Mouse (Mus musculus) thymus, postnatal 10 days (tissue): ENCODE measurements at regions not wholly inside any gene's neighbourhood (a gene's known extent, or its start where the extent isn't known, plus 50 kb on each side); places are given as distances from the start of the nearest gene placed in this dataset.
A peak's percentile ranks its signal among the peaks of the same experiment; 100 is the strongest.

ENCODE experiments used
- DNase-seq, 2 experiments: peaks; one replicate each; pipeline ENCODE4 v3.0.0; 2021; ENCODE audit warnings: low spot score in 2 of 2

DNA sequence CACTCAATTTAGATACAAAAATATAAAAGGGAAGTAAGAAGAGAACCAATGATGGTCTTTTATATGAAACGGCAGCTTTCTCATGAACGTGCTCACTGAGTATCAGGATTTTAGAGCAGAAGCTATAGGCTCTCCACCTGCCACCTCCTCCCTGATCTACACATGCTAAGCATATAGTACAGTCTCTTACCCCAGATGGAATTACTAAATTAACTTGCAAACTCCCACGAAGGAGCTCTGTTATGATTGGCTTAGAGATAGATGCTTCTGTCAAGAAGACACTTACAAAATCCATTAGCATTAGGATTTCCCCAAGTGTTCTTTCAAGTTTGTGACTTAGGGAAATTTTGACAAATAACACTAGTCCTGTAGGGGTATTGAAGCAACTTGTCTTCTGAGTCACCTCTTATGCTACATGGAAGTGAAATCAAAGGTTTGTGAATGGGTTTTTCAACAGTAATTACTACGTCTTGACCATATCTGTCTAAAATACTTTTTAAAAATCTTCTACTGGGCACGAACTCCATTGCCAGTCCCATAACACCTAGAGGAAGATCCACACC, 60.6 kb downstream of the Crygs start:
- DNase-seq: no peak

- no peak for DNase-seq
Observed at GRCm38 (mm10) chr16:22744121-22744855, 67.1 kb downstream of the Crygs start.

GRCm38 (mm10) chr16:22743461-22743860, 67.9 kb downstream of the Crygs start:
- no peak for DNase-seq

GRCm38 (mm10) chr16:22741496-22741895, 69.9 kb downstream of the Crygs start:
- DNase-seq: no peak

DNA sequence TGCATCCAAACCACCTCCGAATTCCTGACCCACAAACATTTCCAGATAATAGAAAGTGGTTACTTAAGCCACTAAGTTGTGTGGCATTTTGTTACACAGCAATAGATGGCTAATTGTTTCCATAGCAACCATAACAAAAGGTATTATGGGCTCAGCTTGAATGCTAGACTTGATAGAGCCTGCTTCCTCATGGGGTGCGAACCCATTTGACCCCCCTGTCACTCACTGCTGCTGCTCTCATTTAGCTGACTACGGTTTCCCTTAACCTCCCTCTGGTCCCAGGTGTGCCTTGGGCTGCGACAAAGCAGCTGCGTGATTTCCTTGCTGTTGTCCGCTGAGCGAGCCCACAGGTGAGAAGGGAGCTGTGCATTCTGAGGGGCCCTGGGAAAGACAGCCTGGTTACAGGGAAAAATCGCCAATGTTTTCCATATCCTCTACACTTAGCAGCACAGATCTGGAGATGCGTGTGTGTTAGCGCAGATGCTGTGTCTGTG, 76.8 kb downstream of the Crygs start:
- DNase-seq: no peak

- no peak for DNase-seq
Observed at GRCm38 (mm10) chr16:22733772-22734528, 76.9 kb upstream of the Dgkg start.

DNA sequence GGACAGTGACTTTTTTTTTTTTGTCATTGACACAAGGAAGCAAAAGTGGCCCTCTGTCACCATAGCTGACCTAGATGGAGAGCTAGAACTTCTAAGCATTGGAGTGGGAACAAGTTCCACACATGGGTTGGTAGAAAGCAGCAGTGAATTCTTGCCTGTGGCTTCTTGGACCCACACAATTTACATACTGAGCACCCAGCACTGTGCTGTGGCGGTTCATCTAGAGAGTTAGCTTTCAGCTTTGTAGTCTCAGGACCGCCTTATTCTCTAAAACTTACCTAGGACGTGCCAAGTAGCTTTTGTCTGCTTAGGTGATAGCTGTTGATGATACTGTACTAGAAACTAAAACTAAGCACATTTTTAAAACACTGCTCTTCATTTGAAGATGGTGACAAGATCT, 72.1 kb upstream of the Dgkg start:
- no peak for DNase-seq

- no peak for DNase-seq
Observed at GRCm38 (mm10) chr16:22725261-22725660, 68.2 kb upstream of the Dgkg start.

- no peak for DNase-seq
Observed at GRCm38 (mm10) chr16:22723333-22723732, 66.3 kb upstream of the Dgkg start.

DNA sequence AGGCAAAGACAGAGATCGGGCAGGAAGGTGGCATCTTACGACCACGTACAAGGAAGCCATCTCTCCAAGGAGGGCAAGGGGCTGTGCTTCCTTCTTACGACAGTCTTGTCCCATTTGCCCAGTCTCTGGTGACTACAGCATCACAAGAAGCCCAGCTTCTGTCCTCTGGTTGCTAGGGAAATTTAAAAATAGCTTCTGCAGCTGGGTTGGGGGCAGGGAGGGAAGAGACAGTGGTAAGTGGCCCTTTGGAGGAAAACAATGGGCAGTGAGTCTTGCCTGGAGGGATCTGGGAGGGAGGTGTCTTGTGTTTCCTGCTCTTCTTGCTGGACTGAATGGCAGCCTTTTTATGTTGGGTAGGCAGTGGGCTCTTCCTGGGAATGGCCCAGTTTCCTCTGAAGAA, 62.8 kb upstream of the Dgkg start:
- no peak for DNase-seq

DNA sequence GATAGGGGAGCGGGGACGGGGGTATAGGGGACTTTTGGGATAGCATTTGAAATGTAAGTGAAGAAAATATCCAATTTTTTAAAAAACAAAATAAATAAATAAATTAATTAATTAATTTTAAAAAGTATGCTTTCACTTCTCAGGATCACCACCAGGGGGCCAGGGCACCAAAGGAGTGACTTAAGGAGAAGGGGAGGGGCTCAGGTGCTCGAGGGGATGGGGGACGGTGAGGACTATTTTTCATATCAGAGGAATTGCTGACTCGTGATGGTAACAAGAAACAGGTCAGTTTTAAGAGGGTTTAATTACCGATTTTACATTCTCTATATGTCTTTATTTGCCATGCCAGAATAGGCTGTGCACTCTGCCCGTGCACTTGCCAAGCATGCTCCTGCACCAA, 62.3 kb upstream of the Dgkg start:
- DNase-seq: peak in 1 of 2 experiments; percentile 21

DNA sequence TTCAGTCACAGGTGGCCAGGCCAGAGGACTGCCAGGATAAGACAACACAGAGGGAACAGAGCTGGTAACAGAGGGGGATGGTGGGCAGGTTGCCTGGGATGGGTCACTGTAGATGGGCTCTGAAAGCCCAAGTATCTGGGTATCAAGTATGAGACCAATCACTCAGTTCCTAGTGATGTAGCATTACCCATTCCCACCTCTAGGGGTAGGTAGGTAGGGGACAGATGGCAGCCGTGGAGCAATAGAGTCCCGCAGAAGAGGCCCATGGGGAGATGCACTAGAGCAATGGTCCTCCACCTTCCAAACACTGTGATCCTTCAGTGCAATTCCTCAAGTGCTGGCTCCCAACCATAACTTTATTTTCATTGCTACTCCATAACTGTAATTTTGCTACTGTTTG, 60.4 kb upstream of the Dgkg start:
- DNase-seq: peak in 1 of 2 experiments; percentile 21

DNA sequence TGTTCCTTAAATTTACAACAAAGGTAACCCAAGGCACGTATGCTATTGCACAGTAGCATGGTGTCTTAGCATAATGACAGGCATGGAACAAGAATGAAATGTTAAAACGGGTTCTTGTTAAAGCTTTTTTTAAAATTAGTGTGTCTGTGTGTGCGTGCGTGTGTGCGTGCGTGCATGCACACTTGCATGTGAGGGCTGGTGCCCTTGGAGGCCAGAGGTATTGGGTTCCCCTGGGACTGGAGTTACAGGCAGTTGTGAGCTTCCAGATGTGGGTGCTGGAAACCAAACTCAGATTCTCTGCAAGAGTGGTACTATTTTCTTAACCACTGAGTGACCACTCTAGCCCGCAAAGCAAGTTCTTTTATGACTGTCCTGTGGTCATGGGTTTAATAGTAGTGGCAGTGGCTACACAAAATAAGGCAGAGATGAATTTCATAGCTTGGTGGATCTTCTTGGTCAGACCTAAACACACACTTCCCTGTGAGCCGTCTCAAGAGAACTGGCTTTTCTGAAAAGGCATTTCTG, 59.3 kb upstream of the Dgkg start:
- no peak for DNase-seq

GRCm38 (mm10) chr16:22714315-22714714, 57.3 kb upstream of the Dgkg start:
- DNase-seq: no peak

- no peak for DNase-seq
Observed at GRCm38 (mm10) chr16:22708768-22709167, 51.7 kb upstream of the Dgkg start.
